Mouse (Mus musculus) stomach, embryonic 16.5 days (tissue): ENCODE measurements around the gene Hist2h2bb. TPM values are rescaled to one million over a fixed set of nuclear protein-coding genes. Genes with fewer than 3 reads are reported as not detected.

ENCODE experiments used
- ATAC-seq: fragments of 200-750 bp; cut with Nextera tagmentation; 2 replicates; pipeline ENCODE4 v1.8.0; 2017; ENCODE audit warnings: moderate number of reproducible peaks, moderate TSS enrichment; ENCODE audit not compliant: insufficient read depth, low FRiP score
- H3K27ac ChIP-seq: fragments of 300-500 bp; sonication (generic); 2 replicates; pipeline ENCODE4 v1.5.1; 2014; ENCODE audit warnings: low read length
- H3K27me3 ChIP-seq: fragments of 300-500 bp; sonication (generic); 2 replicates; pipeline ENCODE4 v1.6.1; 2014; ENCODE audit warnings: low read length, control low read depth, mixed read lengths; ENCODE audit not compliant: control insufficient read depth, insufficient read depth
- H3K36me3 ChIP-seq: fragments of 300-500 bp; sonication (generic); 2 replicates; pipeline ENCODE4 v1.6.1; 2014; ENCODE audit warnings: low read length; ENCODE audit not compliant: control insufficient read depth, insufficient read depth
- H3K4me1 ChIP-seq: fragments of 300-500 bp; sonication (generic); 2 replicates; pipeline ENCODE4 v1.6.1; 2014; ENCODE audit warnings: low read length, control low read depth, mixed read lengths; ENCODE audit not compliant: control insufficient read depth, insufficient read depth
- H3K4me2 ChIP-seq: fragments of 300-500 bp; sonication (generic); 2 replicates; pipeline ENCODE4 v1.6.1; 2014; ENCODE audit warnings: low read depth, low read length, mixed read lengths
- H3K4me3 ChIP-seq: fragments of 300-500 bp; sonication (generic); replicated peaks from 2 replicates; pipeline ENCODE4 v1.5.1; 2014; ENCODE audit warnings: mild to moderate bottlenecking, low read length
- H3K9ac ChIP-seq: fragments of 300-500 bp; sonication (generic); 2 replicates; pipeline ENCODE4 v1.6.1; 2014; ENCODE audit warnings: low read length
- H3K9me3 ChIP-seq: fragments of 300-500 bp; sonication (generic); replicated peaks from 2 replicates; pipeline ENCODE4 v1.6.1; 2016; ENCODE audit warnings: low read length, control low read depth; ENCODE audit not compliant: control insufficient read depth
- WGBS: fragments of 180-500 bp; shearing (Covaris S2); extraction: QIAGEN DNeasy Blood & Tissue Kit; methylation state at CpG from one replicate; pipeline ENCODE4 v1.1.7; 2014; 5-methylcytosine and 5-hydroxymethylcytosine counted together
- microRNA-seq: library from miRNA; unstranded; fragments of <30 nt; microRNA quantifications from one replicate; pipeline ENCODE4, GENCODE M21; 2016
- polyA plus RNA-seq: library from polyadenylated mRNA; unstranded; fragments of >200 nt; fragmentation: Nextera tagmentation; extraction: Ambion mirVana; gene quantifications from 2 replicates; pipeline ENCODE4 v1.2.1, GENCODE M21; 2015

The Hist2h2bb gene
- polyA plus RNA-seq, 1 experiment from 2014 or later, result 12.4 TPM

DNA sequence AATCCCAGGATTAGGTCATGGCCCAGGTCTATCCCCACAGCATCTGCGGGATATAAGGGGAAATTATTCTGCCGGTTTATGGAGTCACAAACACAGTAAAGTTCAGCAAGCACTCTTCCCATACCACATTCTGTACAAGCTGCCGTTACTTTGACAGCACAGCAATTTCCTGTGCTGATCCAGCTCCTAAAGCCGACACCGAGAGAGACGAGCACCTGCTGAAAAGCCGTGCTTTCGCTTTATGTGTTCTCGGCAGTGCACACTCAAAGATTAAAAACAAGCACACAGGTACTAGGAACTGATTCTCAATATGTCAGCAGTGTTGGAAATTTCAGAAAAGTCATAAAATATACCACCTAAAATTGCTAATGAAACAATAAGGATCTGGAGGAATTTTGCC, 37.0 kb downstream of the Hist2h2bb start:
- Histone ChIP-seq H3K4me2 (no peak overlapping the region), H3K9me3 (no peaks in the 10 kb centered on the region), H3K4me3 (no peak overlapping the region), H3K36me3 (no peaks in the 10 kb centered on the region), H3K9ac (no peak overlapping the region), H3K27me3 (no peaks in the 10 kb centered on the region), H3K4me1 (no peaks in the 10 kb centered on the region), H3K27ac (no peak overlapping the region)
- ATAC-seq, result no peak
- 64% methylated on average over 9 of the region's 9 CpGs for WGBS

DNA sequence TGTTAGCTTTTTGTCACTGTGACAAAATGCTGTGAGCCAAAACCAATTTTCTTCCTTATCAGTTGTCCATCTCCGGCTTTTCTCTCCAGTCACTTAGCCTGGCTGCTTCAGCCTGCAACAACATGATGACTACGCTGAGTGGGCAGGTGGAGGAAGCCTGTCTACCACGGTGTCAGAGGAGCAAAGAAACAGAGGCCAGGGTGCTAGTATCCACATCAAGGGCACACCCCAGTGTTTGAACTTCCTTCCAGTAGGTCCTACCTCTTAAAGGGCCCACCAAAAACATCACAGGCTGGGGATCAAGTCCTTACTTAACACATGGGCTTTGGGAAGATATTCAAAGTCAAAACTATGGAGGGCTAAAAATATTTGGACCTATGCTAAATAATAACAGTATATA, 39.9 kb downstream of the Hist2h2bb start:
- no peaks in the 10 kb centered on the region for H3K4me1 ChIP-seq

GRCm38 (mm10) chr3:96312341-96313098, 43.0 kb downstream of the Hist2h2bb start:
- no peak overlapping the region for H3K4me2 ChIP-seq
- 57% methylated on average over 8 of the region's 8 CpGs for WGBS

More for the DNA sequence above, 39.9 kb downstream of the Hist2h2bb start:
- WGBS, result 47% methylated on average over 3 of the region's 3 CpGs
- no peak overlapping the region for H3K9ac ChIP-seq
- no peak overlapping the region for H3K27ac ChIP-seq
- H3K27me3 ChIP-seq, result no peaks in the 10 kb centered on the region
- H3K9me3 ChIP-seq, result no peaks in the 10 kb centered on the region
- ATAC-seq, result no peak
- H3K36me3 ChIP-seq, result no peaks in the 10 kb centered on the region
- H3K4me3 ChIP-seq, result no peak overlapping the region
- no peak overlapping the region for H3K4me2 ChIP-seq

More at GRCm38 (mm10) chr3:96312341-96313098, 43.0 kb downstream of the Hist2h2bb start:
- no peaks in the 10 kb centered on the region for H3K36me3 ChIP-seq
- H3K27me3 ChIP-seq, result no peaks in the 10 kb centered on the region
- no peaks in the 10 kb centered on the region for H3K9me3 ChIP-seq
- no peak for ATAC-seq
- H3K4me1 ChIP-seq, result no peaks in the 10 kb centered on the region
- H3K27ac ChIP-seq, result no peak overlapping the region
- no peak overlapping the region for H3K9ac ChIP-seq
- H3K4me3 ChIP-seq, result no peak overlapping the region

Small RNA genes within 50 kb of the gene (microRNA-seq; reads per million reads assigned to microRNA genes)
- not detected for gene Gm44492
- gene Gm47311, result not detected
- not detected for gene Gm47313

Other genes with a start within 250 kb of the Hist2h2bb start
- 31.7 and 39.6 TPM in 2 replicates for gene Vps45, start 211.3 kb upstream of the Hist2h2bb start, polyA plus RNA-seq
- 11.8 and 13.1 TPM in 2 replicates for gene Otud7b, start 165.2 kb upstream of the Hist2h2bb start, polyA plus RNA-seq
- 19.4 and 21.2 TPM in 2 replicates for gene Mtmr11, start 107.7 kb upstream of the Hist2h2bb start, polyA plus RNA-seq
- 124 and 125 TPM in 2 replicates for gene Sf3b4, start 97.4 kb upstream of the Hist2h2bb start, polyA plus RNA-seq
- gene Sv2a, start 88.6 kb upstream of the Hist2h2bb start, polyA plus RNA-seq, result 4.1 and 4.4 TPM in 2 replicates
- 46.8 and 50.0 TPM in 2 replicates for gene Bola1, start 50.0 kb upstream of the Hist2h2bb start, polyA plus RNA-seq
- 0.92 TPM in 1 of 2 replicates, not detected in the other for gene Hist2h2ab, start 49.9 kb upstream of the Hist2h2bb start, polyA plus RNA-seq
- 2.9 and 6.3 TPM in 2 replicates for gene Hist2h2ac, start 48.9 kb upstream of the Hist2h2bb start, polyA plus RNA-seq
- gene Hist2h2be, start 48.6 kb upstream of the Hist2h2bb start, polyA plus RNA-seq, result 9.3 and 10.6 TPM in 2 replicates
- 2.6 TPM in 1 of 2 replicates, not detected in the other for gene Hist2h3c2, start 30.6 kb upstream of the Hist2h2bb start, polyA plus RNA-seq
- 49.4 and 53.3 TPM in 2 replicates for gene Hist2h2aa2, start 29.5 kb upstream of the Hist2h2bb start, polyA plus RNA-seq
- 19.4 and 20.8 TPM in 2 replicates for gene Hist2h2aa1, start 24.3 kb upstream of the Hist2h2bb start, polyA plus RNA-seq
- 1.3 and 2.1 TPM in 2 replicates for gene Hist2h3c1, start 23.1 kb upstream of the Hist2h2bb start, polyA plus RNA-seq
- gene Hist2h4, start 6.4 kb upstream of the Hist2h2bb start, polyA plus RNA-seq, result 7.8 and 8.6 TPM in 2 replicates
- 29.8 and 39.2 TPM in 2 replicates for gene Hist2h3b, start 1.1 kb upstream of the Hist2h2bb start, polyA plus RNA-seq
- gene Fcgr1, start 24.2 kb downstream of the Hist2h2bb start, polyA plus RNA-seq, result 3.0 and 3.4 TPM in 2 replicates
- 0.17 and 0.29 TPM in 2 replicates for gene BC107364, start 182.6 kb downstream of the Hist2h2bb start, polyA plus RNA-seq